Mouse (Mus musculus) urinary bladder, postnatal 36 days (tissue): ENCODE measurements around the gene Msi2.

Experiments
- DNase-seq, 2 experiments: peaks; one replicate each; pipeline ENCODE4 v3.0.0; 2022; ENCODE audit warnings: low spot score in 2 of 2, mixed read lengths in 1 of 2

Msi2 gene

GRCm38 (mm10) chr11:88515736-88516583 is 202.4 kb downstream of the Msi2 start:
- DNase-seq: no peak

DNA sequence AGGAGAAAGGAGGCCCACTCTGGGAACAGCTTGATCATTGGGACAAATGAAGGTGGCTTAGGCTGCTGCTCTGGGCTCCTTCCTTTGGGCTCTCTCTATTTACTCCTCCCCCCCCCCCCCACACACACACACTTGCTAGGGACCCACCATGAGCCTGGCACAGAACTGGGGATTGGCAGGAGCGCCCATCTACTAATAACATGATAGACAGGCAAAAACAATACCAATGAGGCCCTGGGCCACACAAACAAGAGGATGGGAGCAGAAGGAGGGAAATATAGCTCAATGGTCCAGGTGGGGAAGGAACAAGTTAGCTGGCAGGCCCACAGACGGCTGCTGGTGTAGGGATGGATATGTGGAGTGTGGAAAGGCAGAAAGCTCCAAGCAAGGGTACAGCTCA is 203.0 kb downstream of the Msi2 start:
- DNase-seq: no peak

DNA sequence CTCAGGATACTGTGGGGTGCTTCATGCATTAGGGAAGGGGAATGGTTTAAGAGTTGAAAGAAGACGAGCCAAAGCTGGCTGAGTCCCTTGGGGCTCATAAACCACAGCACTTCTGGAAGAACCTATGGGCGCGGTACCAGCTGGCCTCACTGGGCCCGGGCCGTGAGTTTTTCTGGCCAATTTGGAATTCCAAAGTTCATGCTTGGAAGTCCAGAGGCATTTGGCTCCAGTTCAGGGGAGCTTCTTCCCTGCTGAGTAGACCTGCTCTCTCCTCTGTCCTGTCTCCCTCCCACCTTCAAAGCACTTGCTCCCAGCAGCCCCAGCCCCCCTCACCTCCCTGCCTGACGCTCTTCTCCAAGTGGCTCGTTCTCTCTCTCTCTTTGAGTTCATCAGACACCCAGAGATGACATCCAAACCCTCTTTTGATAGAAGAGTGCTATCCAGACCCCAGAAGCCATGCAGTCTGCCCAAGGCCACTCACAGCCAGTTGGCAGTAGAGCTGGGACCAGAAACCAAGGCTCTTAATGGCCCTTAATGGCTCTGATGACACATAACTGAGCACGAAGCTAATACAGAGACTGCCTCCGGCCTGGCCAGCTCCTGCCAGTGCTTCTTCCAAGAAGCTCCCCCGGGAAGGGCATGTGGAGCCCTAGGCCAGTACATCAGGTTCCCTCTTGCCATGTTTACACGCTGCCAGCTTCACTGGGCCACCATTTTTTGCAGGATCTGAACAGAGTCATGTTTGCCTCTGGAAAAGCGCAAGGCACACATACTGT is 204.0 kb downstream of the Msi2 start:
- DNase-seq: peak in 1 of 2 experiments; percentile 64

- DNase-seq: peak in 1 of 2 experiments; percentile 25
Observed at GRCm38 (mm10) chr11:88512580-88512979, 205.7 kb downstream of the Msi2 start.

- DNase-seq: no peak
Observed at GRCm38 (mm10) chr11:88510282-88510850, 207.9 kb downstream of the Msi2 start.

GRCm38 (mm10) chr11:88509464-88509863 is 208.8 kb downstream of the Msi2 start:
- no peak for DNase-seq

DNA sequence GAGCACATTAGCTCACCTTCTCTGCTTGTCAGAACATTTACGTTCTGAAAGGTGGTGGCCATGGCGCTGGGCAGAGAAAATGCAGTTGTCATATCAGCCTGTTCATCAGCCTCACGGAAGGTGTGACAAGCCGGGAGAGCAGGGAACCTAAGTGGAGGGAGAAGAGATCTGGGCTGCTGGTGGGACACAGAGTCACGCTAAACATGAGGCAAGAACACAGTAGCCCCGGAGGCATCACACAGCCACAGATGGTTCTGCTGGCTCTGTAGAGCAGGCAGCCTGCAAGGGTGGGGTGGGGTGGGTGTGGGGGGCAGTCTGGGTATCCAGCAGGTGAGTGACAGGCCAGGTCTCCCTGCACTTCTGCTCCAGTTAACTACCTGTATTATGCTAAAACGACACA is 210.2 kb downstream of the Msi2 start:
- no peak for DNase-seq

DNA sequence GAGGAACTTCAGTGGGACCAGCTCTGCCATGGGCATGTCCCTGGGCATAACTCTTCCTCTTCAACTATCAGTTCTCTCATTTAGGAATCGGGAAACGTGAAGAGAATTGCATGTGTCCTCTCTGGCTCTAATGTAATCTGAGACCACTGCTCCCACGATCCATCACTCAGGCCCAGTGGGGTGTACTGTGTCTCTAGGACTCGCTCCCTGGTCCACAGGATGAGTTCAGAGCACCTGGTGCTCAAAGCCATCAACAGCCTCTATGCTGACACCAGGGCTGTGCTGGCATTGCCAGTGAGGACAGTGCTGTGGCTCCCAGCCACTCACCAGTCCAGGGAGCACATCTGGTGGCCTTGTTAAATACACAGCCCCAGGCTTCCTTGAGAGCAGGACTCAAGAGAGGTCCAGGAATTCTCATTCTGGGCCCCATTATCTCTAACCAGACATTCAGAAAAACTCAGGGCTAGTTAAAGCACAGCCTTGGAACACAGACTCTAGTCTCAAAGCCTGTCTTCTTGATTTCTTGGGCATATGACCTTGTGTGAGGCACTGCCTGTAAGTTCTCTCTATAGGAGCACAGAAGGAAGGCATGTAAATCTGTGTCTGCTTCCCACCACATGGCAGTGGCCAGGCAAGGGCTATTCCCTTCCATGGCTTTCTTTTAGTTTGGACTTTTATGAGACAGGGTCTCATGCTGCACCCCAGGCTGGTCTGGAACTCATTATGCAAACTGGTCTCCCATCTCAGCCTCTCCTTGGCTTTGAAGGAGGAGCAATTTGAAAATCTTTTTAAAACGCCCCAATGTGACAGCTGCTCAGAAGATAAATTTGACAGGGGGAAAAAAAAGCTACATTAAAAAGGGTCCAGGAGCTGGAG is 211.5 kb downstream of the Msi2 start:
- DNase-seq: no peak

GRCm38 (mm10) chr11:88506109-88506508 is 212.2 kb downstream of the Msi2 start:
- no peak for DNase-seq

GRCm38 (mm10) chr11:88502566-88502965 is 215.7 kb downstream of the Msi2 start:
- no peak for DNase-seq

GRCm38 (mm10) chr11:88498491-88498890 is 219.8 kb downstream of the Msi2 start:
- DNase-seq: no peak

DNA sequence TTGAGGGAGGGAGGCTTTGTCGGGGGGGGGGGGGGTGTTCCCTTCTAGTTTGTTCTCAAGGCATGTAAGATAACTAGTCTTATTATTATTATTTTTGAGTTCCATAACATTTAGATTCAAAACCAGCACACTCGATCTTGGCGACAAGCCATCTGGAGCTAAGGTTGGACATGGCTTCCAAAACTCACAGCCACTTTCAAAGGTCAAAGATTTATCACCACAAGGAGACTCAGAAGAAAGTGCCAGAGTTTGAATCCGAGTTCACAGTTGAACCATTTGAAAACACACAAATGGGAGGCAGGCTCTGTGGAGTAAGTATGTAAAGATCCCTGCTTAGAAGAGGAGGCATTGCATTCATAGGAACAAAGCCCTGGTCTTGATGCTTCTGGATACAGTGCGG is 221.9 kb downstream of the Msi2 start:
- DNase-seq: no peak

GRCm38 (mm10) chr11:88495759-88496158 is 222.6 kb downstream of the Msi2 start:
- no peak for DNase-seq

GRCm38 (mm10) chr11:88495018-88495417 is 223.3 kb downstream of the Msi2 start:
- DNase-seq: no peak

- no peak for DNase-seq
Observed at GRCm38 (mm10) chr11:88493795-88494559, 224.3 kb downstream of the Msi2 start.

DNA sequence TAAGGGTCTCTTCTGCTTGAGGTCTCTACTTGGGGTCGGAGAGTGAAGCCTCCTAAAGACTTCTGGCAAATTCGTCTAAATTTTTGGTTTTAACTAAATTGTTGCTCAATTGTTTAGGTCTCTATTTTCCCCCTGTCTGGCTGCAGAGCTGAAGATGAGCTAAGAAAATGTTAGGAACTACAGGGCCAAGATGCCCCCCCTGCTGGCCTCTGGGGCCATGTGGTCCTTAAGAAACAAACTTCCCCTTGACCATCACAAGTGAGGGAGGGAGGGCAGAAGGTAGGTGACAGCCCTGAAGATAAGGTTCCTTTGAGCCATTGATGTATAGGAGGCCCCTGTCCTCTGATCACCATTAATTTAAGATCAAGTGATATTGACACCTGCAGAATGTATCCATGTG is 225.7 kb downstream of the Msi2 start:
- DNase-seq: no peak

- no peak for DNase-seq
Observed at GRCm38 (mm10) chr11:88489985-88490384, 228.3 kb downstream of the Msi2 start.

GRCm38 (mm10) chr11:88488941-88489724 is 229.2 kb downstream of the Msi2 start:
- DNase-seq: no peak

GRCm38 (mm10) chr11:88488175-88488940 is 230.0 kb downstream of the Msi2 start:
- DNase-seq: no peak
